Mouse (Mus musculus) cerebellum, adult 2 months (tissue): ENCODE measurements around the gene Cers6.

ENCODE experiments used
- CTCF ChIP-seq: fragments of 200-500 bp; IDR thresholded peaks from 2 replicates; pipeline ENCODE4 v1.5.1; 2011; ENCODE audit warnings: low read depth, mild to moderate bottlenecking, control low read depth, low read length, moderate library complexity, borderline replicate concordance; ENCODE audit not compliant: insufficient read depth
- POLR2A ChIP-seq: fragments of 200-500 bp; IDR thresholded peaks from 2 replicates; pipeline ENCODE4 v1.6.1; 2011; ENCODE audit warnings: low read length, control low read depth, borderline replicate concordance; ENCODE audit not compliant: insufficient read depth

GRCm38 (mm10) chr2:68978660-68979604 lies 117.7 kb downstream of the Cers6 start:
- TF ChIP-seq POLR2A (no peak), CTCF (no peak)
